Mouse (Mus musculus) ovary, adult 18-20 months (tissue): ENCODE measurements at regions not wholly inside any gene's neighbourhood (a gene's known extent, or its start where the extent isn't known, plus 50 kb on each side); places are given as distances from the start of the nearest gene placed in this dataset.
"Not testable (repeated sequence)": the region's sequence is repeated elsewhere in the genome, so short reads cannot be mapped to it uniquely, and the experiment has no call there.

Experiments
- DNase-seq: peaks from one replicate; pipeline ENCODE4 v3.0.0; 2022; ENCODE audit warnings: low spot score, mixed read lengths

DNA sequence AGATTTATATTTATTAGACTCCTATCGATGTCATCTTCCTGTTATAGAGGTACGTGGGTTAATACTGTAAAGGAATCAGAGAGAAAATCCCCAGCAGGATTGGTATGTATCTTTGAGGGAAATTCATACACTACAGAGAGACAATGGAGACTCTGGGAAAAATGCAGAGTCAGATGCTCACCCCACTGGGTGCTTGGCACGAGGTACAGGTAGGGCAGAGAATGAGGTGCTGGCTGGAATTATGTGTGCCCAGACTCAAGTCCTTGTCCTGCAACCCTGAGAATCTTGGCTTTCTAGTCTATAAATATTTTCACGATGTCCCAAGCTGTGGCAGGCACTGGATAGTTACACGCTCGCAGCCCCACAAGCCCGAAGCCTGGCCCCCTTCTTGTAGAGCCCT is 57.8 kb upstream of the Cry1 start:
- DNase-seq, result no peak

GRCm38 (mm10) chr10:85243556-85243955 is 58.7 kb upstream of the Cry1 start:
- no peak for DNase-seq

DNA sequence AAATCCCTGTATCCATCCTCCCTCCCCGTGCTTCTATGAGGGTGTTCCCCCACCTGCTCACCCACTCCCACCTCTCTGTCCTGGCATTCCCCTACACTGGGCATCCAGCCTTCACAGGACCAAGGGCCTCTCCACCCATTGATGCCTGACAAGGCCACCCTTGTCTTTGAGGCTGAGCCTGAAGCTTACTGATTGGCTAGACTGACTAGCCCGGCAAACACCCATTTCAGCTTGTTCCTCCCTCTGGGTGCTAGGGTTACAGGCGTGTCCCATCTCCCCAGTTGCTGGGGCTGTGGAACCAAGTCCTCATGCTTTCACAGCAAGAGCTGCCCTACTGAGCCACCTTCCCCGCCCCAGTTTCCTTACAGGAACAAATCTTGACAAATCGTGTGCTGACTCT is 80.9 kb upstream of the Cry1 start:
- no peak for DNase-seq

- no peak for DNase-seq
Measured at GRCm38 (mm10) chr10:85266148-85266547, 81.3 kb upstream of the Cry1 start.

DNA sequence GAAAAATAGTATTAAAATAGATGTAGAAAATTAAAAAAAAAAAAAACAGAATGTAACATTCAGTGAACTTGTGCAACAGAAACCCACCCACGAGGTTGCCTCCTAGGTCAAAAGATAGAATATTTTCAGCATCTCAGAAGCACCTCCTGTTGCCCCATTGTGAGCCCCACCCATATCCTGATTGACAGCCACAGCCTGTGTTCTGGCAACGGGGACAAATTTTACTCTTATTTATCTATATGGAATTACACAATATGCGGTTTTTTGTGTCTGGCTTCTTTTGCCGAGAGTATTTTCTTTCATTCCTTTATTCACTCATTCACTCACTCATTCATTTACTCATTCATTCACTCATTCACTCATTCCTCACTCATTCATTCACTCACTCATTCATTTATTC is 81.9 kb upstream of the Cry1 start:
- no peak for DNase-seq

GRCm38 (mm10) chr10:85270209-85270608 is 85.3 kb upstream of the Cry1 start:
- no peak for DNase-seq

DNA sequence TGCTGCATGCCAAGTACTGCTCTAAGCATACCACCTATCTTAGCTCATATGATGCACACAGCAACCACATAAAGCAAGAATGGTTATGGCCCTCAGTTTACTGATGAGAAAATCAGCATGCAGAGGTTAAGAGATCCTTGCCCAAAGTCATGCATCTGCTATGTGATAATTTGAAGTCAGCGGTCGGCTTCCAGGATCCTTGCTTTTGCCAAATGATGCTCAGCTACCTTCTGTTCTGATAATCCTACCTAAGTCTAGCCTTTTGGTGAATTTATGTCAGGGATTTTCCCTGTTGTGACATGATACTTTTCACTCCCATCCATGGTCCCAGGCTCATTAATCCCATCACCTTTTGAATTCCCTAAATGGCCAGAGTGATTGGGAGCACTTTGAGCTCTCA is 91.9 kb upstream of the Cry1 start:
- no peak for DNase-seq

GRCm38 (mm10) chr10:85291733-85292476 is 94.7 kb upstream of the Btbd11 start:
- no peak for DNase-seq

GRCm38 (mm10) chr10:85292477-85292855 is 94.1 kb upstream of the Btbd11 start:
- DNase-seq, result no peak

GRCm38 (mm10) chr10:85293071-85293783 is 93.4 kb upstream of the Btbd11 start:
- DNase-seq, result no peak

- no peak for DNase-seq
Measured at GRCm38 (mm10) chr10:85295133-85295887, 91.3 kb upstream of the Btbd11 start.

GRCm38 (mm10) chr10:85311781-85312180 is 74.8 kb upstream of the Btbd11 start:
- no peak for DNase-seq

DNA sequence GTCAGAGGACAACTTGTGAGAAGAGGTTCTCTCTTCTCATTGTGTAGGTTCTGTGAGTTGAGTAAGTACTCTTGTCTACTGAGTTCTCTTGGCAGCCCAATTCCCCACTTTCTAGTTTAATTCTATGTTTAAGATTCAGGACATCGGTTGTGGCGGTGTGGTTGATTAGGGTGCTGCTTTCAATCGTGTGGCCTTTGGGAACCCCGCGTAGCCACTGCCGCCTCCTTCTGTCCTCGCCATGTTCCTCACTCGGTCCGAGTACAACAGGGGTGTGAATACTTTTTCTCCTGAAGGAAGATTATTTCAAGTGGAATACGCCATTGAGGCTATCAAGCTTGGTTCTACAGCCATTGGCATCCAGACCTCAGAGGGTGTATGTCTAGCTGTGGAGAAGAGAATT is 73.3 kb upstream of the Btbd11 start:
- not testable (repeated sequence) for DNase-seq

- no peak for DNase-seq
Measured at GRCm38 (mm10) chr10:85320971-85321370, 65.6 kb upstream of the Btbd11 start.

DNA sequence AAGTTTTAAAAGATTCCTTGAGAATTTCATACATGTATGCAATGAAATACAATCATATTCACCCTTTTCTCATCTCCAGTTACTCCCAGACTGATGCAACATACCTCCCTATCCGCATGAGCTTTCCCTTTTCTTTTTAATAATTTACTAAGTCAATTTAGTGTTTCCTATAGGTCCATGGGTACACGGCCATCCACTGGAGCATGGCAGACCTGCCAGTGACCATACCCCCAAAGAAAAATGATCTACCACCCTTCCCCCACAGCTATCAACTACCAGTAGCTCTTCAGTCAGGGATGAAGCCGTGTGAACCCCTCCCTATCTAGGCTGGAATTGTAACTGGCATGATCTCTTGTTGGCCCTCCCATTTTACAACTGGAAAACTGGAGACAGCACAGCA is 64.3 kb upstream of the Btbd11 start:
- DNase-seq, result no peak

GRCm38 (mm10) chr10:85329382-85329781 is 57.2 kb upstream of the Btbd11 start:
- DNase-seq, result no peak

- peak; percentile 51 for DNase-seq
Measured at GRCm38 (mm10) chr10:85330938-85331691, 55.5 kb upstream of the Btbd11 start.
